Mouse (Mus musculus) inflammation-experienced regulatory T-cells, adult 16 weeks (primary cell): ENCODE measurements around the gene Pitx2. TPM values are rescaled to one million over a fixed set of nuclear protein-coding genes. Genes with fewer than 3 reads are reported as not detected.

Experiments
- polyA plus RNA-seq: library from polyadenylated mRNA; unstranded; fragments of 100-300 nt; shearing (Covaris generic); gene quantifications from one replicate; pipeline ENCODE4 v1.2.1, GENCODE M21; 2017

The Pitx2 gene
- not detected for polyA plus RNA-seq

DNA sequence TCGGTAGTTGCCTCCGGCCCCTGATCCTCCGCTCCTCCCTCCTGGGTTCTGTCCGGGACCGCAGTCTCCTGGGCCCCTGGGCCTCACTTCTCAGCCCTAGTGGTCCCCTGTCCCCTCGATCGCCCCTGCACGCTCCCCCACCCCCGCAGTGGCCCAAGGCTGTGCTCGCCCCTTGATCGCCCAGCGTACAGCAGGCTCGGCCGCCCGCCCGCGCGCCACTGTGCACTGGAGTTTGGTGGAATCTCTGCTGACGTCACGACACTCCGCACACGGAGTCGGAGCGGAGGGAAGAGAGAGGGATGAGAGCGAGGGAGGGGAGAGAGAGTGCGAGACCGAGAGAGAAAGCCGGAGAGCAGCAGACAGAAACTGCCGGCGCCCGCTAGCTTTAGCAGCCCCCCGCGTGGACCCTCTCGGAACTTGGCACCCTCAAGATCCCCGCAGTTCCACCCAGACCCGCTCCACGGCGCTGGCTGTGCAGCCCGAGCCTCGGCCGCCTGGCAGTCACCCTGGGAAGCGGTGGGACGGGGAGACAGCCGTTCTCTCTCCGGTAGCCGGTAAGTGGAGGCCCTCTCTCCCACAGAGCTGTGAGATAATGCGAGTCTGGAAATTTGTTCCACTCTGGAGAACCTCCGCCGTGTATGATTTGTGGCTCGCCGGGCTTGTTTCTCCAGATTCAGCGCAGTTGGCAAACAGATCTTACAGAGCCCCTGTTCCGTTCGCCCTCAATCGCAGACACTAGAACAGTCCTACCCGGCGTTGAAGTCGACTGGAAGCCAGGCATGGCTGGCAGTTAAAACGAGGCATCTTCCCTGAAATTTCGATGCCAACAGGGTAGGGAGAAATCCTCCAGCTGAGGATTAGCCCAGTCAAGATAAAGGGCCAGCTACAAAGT is at the start of gene Pitx2:
TSS of gene Pitx2 (plus strand) at position 270 of the 892 bp plus-strand sequence.

Other genes with a start within 250 kb of the Pitx2 start
- 0.30 TPM for gene Enpep, start 132.8 kb downstream of the Pitx2 start, polyA plus RNA-seq